ENCODE assay signal across 12 mouse cellular contexts in the genomic region with DNA sequence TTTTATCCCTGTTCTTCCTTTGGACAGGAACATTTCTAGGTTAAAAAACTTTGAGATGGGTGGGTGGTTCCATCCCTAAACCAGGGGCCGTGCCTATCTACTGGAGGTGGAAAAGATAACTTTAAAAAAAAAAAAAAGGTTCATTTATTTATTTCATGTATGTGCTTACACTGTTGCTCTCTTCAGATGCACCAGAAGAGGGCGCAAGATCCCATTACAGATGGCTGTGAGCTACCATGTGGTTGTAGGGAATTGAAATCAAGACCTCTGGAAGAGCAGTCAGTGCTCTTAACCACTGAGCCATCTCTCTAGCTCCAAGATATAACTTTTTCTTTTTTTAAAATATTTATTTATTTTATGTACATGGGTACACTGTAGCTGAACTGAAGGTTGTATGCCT. TPM values are rescaled to one million over a fixed set of nuclear protein-coding genes. Genes with fewer than 3 reads are reported as not detected.
DNase-seq lines count a peak whose midpoint lies in the region; ATAC-seq and TF ChIP-seq lines count a peak whose summit lies in the region.
"Had no signal": no experiment of that assay in that cellular context is flagged by ENCODE, and none has a peak within 500 bp of the region (broad histone marks: within the 10 kb centered on the region; RNA-seq: fewer than 3 reads in every experiment).

No protein-coding gene starts in this region.

- TF ChIP-seq EP300 in heart, postnatal 0 days (IDR thresholded peaks at IDR 0.05; ENCODE audit: low read depth): no peak

- WGBS in heart, postnatal 0 days: 24% methylated on average over 2 of the region's 2 CpGs

- no peaks in the 10 kb centered on the region for H3K4me1 ChIP-seq in heart, postnatal 0 days (ENCODE audit: control insufficient read depth, insufficient read depth)
- H3K4me1 ChIP-seq: heart, embryonic 13.5 days; liver, embryonic 15.5 days had no signal

- no peaks in the 10 kb centered on the region for H3K36me3 ChIP-seq in heart, postnatal 0 days (replicated peaks; ENCODE audit: control insufficient read depth, insufficient read depth, low read length)
- H3K36me3 ChIP-seq: heart, embryonic 13.5 days; liver, embryonic 15.5 days had no signal

- H3K9ac ChIP-seq in heart, postnatal 0 days (replicated peaks; ENCODE audit: low read depth, low read length): no peak overlapping the region
- H3K9ac ChIP-seq: heart, embryonic 13.5 days; liver, embryonic 15.5 days had no signal

- no peak overlapping the region for H3K4me2 ChIP-seq in heart, postnatal 0 days (ENCODE audit: low read depth, low read length)
- H3K4me2 ChIP-seq: heart, embryonic 13.5 days; liver, embryonic 15.5 days had no signal

- no peaks in the 10 kb centered on the region for H3K9me3 ChIP-seq in heart, postnatal 0 days (replicated peaks; ENCODE audit: control insufficient read depth, low read length)
- H3K9me3 ChIP-seq: heart, embryonic 13.5 days; liver, embryonic 15.5 days had no signal

- DNase-seq in heart, postnatal 0 days (ENCODE audit: low spot score): no peak
- no peak for DNase-seq in heart, postnatal 14 days
- DNase-seq in lung, postnatal 10 days: peak; percentile 3
- no peak for DNase-seq in lung, postnatal 14 days
- DNase-seq in MEL-GATA-1-ER (ENCODE audit: extremely low read depth, low read depth): peak; percentile 38
- peak; percentile 13 for DNase-seq in retina, postnatal 1 day
- no peak for DNase-seq in gastrocnemius, postnatal 10 days
- DNase-seq in left cerebral cortex, postnatal 36 days (ENCODE audit: low spot score in 2 of 2): no peak
- DNase-seq: cerebellum, adult 9-11 months had no signal

- intact Hi-C loops in heart, postnatal 14 days (cut with DNase I): loop anchor here (5.0 kb wide), 1 partner anchor 134 kb away; a partner anchor contains a TSS
- intact Hi-C loops in left cerebral cortex, postnatal 36 days (cut with DNase I): no loop called here

- no peak overlapping the region for H3K27ac ChIP-seq in heart, postnatal 0 days (ENCODE audit: low read depth)
- H3K27ac ChIP-seq: heart, embryonic 13.5 days; liver, embryonic 15.5 days had no signal

- peak; percentile 23; the same call in 1 of the 2 replicates for TF ChIP-seq CTCF in heart, postnatal 0 days (IDR thresholded peaks at IDR 0.05; ENCODE audit: low read depth)

- no peak for ATAC-seq in heart, postnatal 0 days (ENCODE audit: insufficient read depth, low read depth)
- ATAC-seq: intestine, embryonic 16.5 days had no signal

- no peak overlapping the region for H3K4me3 ChIP-seq in heart, postnatal 0 days (ENCODE audit: low read depth, low read length)
- H3K4me3 ChIP-seq: heart, embryonic 13.5 days; liver, embryonic 15.5 days had no signal

- H3K27me3 ChIP-seq in heart, postnatal 0 days (ENCODE audit: control insufficient read depth, insufficient read depth, low read length): no peaks in the 10 kb centered on the region
- H3K27me3 ChIP-seq: heart, embryonic 13.5 days; liver, embryonic 15.5 days had no signal

RNA-seq across cellular contexts. Expression of a gene that starts 54.1 kb away (rescaled TPM):
- 27.0 and 33.4 TPM in 2 replicates for total RNA-seq in heart, postnatal 0 days (2014; rRNA removed; ENCODE audit: low replicate concordance)
- polyA plus RNA-seq in heart, postnatal 0 days (2015; fragmentation: Nextera tagmentation; extraction: Ambion mirVana): 15.2 and 15.4 TPM in 2 replicates
- 10 to 100 TPM; 33.8 to 38.0 TPM for total RNA-seq in heart, postnatal 14 days (2021)
- total RNA-seq in gastrocnemius, postnatal 10 days (2021): 10 to 100 TPM; 34.3 to 36.0 TPM
- total RNA-seq in left cerebral cortex, postnatal 36 days (2021): 100 to 1,000 TPM; 201 TPM

Comparison
In these comparisons a context has a peak if more than half of its experiments do, and no peak if none do; other contexts are left out.
1. DNase-seq: peak in lung, postnatal 10 days (single experiment), MEL-GATA-1-ER (single experiment) and retina, postnatal 1 day (single experiment); none in heart, postnatal 0 days (single experiment), heart, postnatal 14 days (0 of 2), lung, postnatal 14 days (single experiment), gastrocnemius, postnatal 10 days (single experiment) and left cerebral cortex, postnatal 36 days (0 of 2).